Mouse (Mus musculus) kidney, adult 8-10 months (tissue): Measurements from ENCODE around the gene Zbed5.
"Not testable (repeated sequence)": the region's sequence is repeated elsewhere in the genome, so short reads cannot be mapped to it uniquely, and the experiment has no call there.

Experiments
- DNase-seq, 2 experiments: peaks; one replicate each; pipeline ENCODE4 v3.0.0; 2022

Gene Zbed5

GRCm38 (mm10) chr5:129895198-129896088 is at the start of gene Zbed5:
TSS of gene Zbed5 (plus strand) at chr5:129895723.
- peak; percentile 91 to 92 for DNase-seq

- DNase-seq, result peak; percentile 96 to 97
Measured at GRCm38 (mm10) chr5:129846752-129847557, 48.6 kb upstream of the Zbed5 start, which contains the start of gene Sumf2. TSS of gene Sumf2 (plus strand) at chr5:129846986.

GRCm38 (mm10) chr5:129847558-129847820 is 48.0 kb upstream of the Zbed5 start:
- no peak for DNase-seq

- DNase-seq, result no peak
Measured at GRCm38 (mm10) chr5:129855163-129855562, 40.4 kb upstream of the Zbed5 start.

- DNase-seq, result no peak
Measured at GRCm38 (mm10) chr5:129856414-129856813, 39.1 kb upstream of the Zbed5 start.

- no peak for DNase-seq
Measured at GRCm38 (mm10) chr5:129862325-129862724, 33.2 kb upstream of the Zbed5 start.

- DNase-seq, result peak in 1 of 2 experiments; percentile 58
Measured at GRCm38 (mm10) chr5:129864467-129864866, 31.1 kb upstream of the Zbed5 start.

- DNase-seq, result no peak
Measured at GRCm38 (mm10) chr5:129865841-129866240, 29.7 kb upstream of the Zbed5 start.

- DNase-seq, result no peak
Measured at GRCm38 (mm10) chr5:129869238-129869995, 26.1 kb upstream of the Zbed5 start.

GRCm38 (mm10) chr5:129871238-129871637 is 24.3 kb upstream of the Zbed5 start:
- DNase-seq, result no peak

GRCm38 (mm10) chr5:129873942-129874341 is 21.6 kb upstream of the Zbed5 start:
- no peak for DNase-seq

GRCm38 (mm10) chr5:129875098-129875497 is 20.4 kb upstream of the Zbed5 start:
- DNase-seq, result no peak

- DNase-seq, result peak in 1 of 2 experiments; percentile 26
Measured at GRCm38 (mm10) chr5:129877731-129878455, 17.6 kb upstream of the Zbed5 start.

- DNase-seq, result peak; percentile 85 to 91
Measured at GRCm38 (mm10) chr5:129878946-129879345, 16.6 kb upstream of the Zbed5 start.

- no peak for DNase-seq
Measured at GRCm38 (mm10) chr5:129879888-129880287, 15.6 kb upstream of the Zbed5 start.

GRCm38 (mm10) chr5:129886271-129886670 is 9.3 kb upstream of the Zbed5 start:
- no peak for DNase-seq

GRCm38 (mm10) chr5:129886911-129887636 is 8.4 kb upstream of the Zbed5 start, which contains the start of gene Chchd2:
TSS of gene Chchd2 (minus strand) at chr5:129887470.
- DNase-seq, result peak; percentile 96 to 97

- not testable (repeated sequence) for DNase-seq
Measured at GRCm38 (mm10) chr5:129890390-129890789, 5.1 kb upstream of the Zbed5 start.

GRCm38 (mm10) chr5:129898449-129898848 is 2.9 kb downstream of the Zbed5 start, which contains the start of gene Phkg1:
TSS of gene Phkg1 (minus strand) at chr5:129898549.
- DNase-seq, result no peak

- DNase-seq, result no peak
Measured at GRCm38 (mm10) chr5:129907775-129908174, 12.3 kb downstream of the Zbed5 start.

GRCm38 (mm10) chr5:129908242-129908965 is 12.9 kb downstream of the Zbed5 start, which contains the start of gene Nupr1l:
TSS of gene Nupr1l (plus strand) at chr5:129908540.
- DNase-seq, result peak; percentile 88 to 91
